Mouse (Mus musculus) embryonic facial prominence, embryonic 10.5 days (tissue): ENCODE data around the gene Il17rc. TPM values are rescaled to one million over a fixed set of nuclear protein-coding genes. Genes with fewer than 3 reads are reported as not detected.

Source experiments
- DNase-seq: peaks from one replicate; pipeline ENCODE4 v3.0.0-alpha.2; 2017; ENCODE audit warnings: low spot score
- H3K27ac ChIP-seq: fragments of 300-500 bp; sonication (generic); replicated peaks from 2 replicates; pipeline ENCODE4 v1.5.1; 2016; ENCODE audit warnings: mild to moderate bottlenecking
- H3K27me3 ChIP-seq: fragments of 300-500 bp; sonication (generic); replicated peaks from 2 replicates; pipeline ENCODE4 v1.6.1; 2016; ENCODE audit warnings: low read depth, mild to moderate bottlenecking; ENCODE audit not compliant: poor library complexity, severe bottlenecking
- H3K36me3 ChIP-seq: fragments of 300-500 bp; sonication (generic); replicated peaks from 2 replicates; pipeline ENCODE4 v1.6.1; 2016; ENCODE audit warnings: mild to moderate bottlenecking, moderate library complexity
- H3K4me1 ChIP-seq: fragments of 300-500 bp; sonication (generic); 2 replicates; pipeline ENCODE4 v1.6.1; 2016
- H3K4me3 ChIP-seq: fragments of 300-500 bp; sonication (generic); 2 replicates; pipeline ENCODE4 v1.5.1; 2016; ENCODE audit warnings: mild to moderate bottlenecking, moderate library complexity
- H3K9me3 ChIP-seq: fragments of 300-500 bp; sonication (generic); 2 replicates; pipeline ENCODE4 v1.6.1; 2016; ENCODE audit warnings: mild to moderate bottlenecking
- WGBS: fragments of 180-500 bp; shearing (Covaris S2); methylation state at CpG from one replicate; pipeline ENCODE4 v1.1.7; 2016; 5-methylcytosine and 5-hydroxymethylcytosine counted together
- polyA plus RNA-seq: library from polyadenylated mRNA; unstranded; fragments of >200 nt; fragmentation: Nextera tagmentation; extraction: Ambion mirVana; gene quantifications from 2 replicates; pipeline ENCODE4 v1.2.1, GENCODE M21; 2016

Il17rc gene
- polyA plus RNA-seq, 1 experiment from 2014 or later = 2.4 TPM

DNA sequence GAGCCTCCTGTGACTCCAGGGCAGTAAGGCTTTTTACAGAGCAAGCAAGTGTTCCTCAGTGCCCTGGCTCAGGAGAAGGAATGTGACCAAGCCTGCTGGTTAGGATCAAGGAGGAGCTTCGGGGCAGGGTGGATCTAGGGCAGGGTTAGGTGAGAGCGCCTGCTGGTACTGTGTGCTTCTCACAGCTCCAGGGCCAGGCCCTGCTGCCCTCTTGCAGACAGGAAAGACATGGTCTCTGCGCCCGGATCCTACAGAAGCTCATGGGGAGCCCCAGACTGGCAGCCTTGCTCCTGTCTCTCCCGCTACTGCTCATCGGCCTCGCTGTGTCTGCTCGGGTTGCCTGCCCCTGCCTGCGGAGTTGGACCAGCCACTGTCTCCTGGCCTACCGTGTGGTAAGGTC lies 12.6 kb upstream of the Il17rc start:
- DNase-seq = peak; percentile 38
- peaks cover 15% of the 10 kb centered on the region for H3K4me1 ChIP-seq
- no peak overlapping the region for H3K4me3 ChIP-seq
- no peaks in the 10 kb centered on the region for H3K9me3 ChIP-seq
- H3K27me3 ChIP-seq = no peaks in the 10 kb centered on the region
- 60% methylated on average over 10 of the region's 10 CpGs for WGBS
- no peaks in the 10 kb centered on the region for H3K36me3 ChIP-seq
- H3K27ac ChIP-seq = 0 out of 2 replicates have a peak overlapping the region, but pooled peaks have one; percentile 6

DNA sequence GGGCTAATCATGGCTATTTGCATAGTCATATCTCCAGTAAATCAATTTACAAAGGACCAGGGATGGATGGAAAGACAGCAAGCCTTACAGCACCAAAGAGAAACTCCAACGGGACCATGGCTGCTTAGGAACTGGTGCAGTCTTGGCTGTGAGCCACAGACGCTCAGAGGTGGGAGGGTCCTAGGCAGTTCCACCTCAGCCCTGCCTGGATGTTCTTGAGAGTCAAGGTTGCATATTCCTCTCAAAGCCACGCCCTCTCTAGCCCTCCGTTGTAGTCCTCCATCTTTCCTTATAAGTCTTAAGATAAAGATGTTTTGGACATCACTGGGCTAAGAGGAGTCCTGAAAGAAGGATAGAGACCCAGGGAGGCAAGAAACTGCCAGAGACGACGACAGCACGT lies 7.2 kb upstream of the Il17rc start:
- H3K27me3 ChIP-seq = peaks cover 14% of the 10 kb centered on the region
- 73% methylated on average over 7 of the region's 7 CpGs for WGBS
- no peak overlapping the region for H3K27ac ChIP-seq
- DNase-seq = no peak
- H3K4me3 ChIP-seq = no peak overlapping the region
- H3K9me3 ChIP-seq = no peaks in the 10 kb centered on the region
- no peaks in the 10 kb centered on the region for H3K36me3 ChIP-seq
- peaks cover 13% of the 10 kb centered on the region for H3K4me1 ChIP-seq

DNA sequence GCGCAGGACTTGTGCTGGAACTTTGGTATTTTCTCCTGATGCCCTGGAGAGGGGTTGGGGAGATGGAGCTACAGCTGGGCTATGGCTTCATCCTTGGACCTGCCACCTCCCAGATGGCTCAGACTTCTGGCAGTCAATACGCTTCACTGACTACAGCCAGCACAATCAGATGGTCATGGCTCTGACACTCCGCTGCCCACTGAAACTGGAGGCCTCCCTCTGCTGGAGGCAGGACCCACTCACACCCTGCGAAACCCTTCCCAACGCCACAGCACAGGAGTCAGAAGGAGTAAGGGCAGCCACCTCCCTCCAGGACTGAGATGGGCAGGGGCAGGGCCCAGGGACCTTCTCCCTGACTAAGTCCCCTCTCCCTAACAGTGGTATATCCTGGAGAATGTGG lies 5.6 kb upstream of the Il17rc start:
- H3K9me3 ChIP-seq = no peaks in the 10 kb centered on the region
- no peaks in the 10 kb centered on the region for H3K36me3 ChIP-seq
- no peak overlapping the region for H3K27ac ChIP-seq
- peaks cover 30% of the 10 kb centered on the region for H3K27me3 ChIP-seq
- H3K4me1 ChIP-seq = peaks cover 25% of the 10 kb centered on the region
- no peak overlapping the region for H3K4me3 ChIP-seq
- peak; percentile 29 for DNase-seq
- WGBS = 56% methylated on average over 5 of the region's 5 CpGs

DNA sequence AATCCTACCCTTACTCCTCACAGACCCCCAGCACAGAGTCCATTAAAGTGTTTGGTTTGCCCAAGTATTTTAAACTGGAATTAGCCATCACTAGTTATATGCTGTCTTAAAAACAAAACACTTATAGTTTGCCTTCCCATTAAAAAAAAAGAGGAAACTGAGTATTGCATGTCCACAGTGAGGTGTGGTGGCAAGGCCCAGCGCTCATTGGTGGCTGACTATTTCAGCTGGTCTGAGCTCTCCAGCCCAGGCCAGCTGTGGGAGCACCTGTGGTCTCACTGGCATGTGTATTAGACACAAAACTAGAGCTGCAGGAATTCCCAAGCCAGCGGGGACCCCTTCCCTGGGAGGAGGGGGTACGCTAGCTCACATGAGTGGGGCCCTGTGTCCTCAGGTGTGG lies 2.7 kb upstream of the Il17rc start:
- peaks cover 53% of the 10 kb centered on the region for H3K27me3 ChIP-seq
- no peaks in the 10 kb centered on the region for H3K9me3 ChIP-seq
- H3K4me3 ChIP-seq = peak overlapping the region; percentile 59
- peaks cover 38% of the 10 kb centered on the region for H3K4me1 ChIP-seq
- no peak for DNase-seq
- no peak overlapping the region for H3K27ac ChIP-seq
- no peaks in the 10 kb centered on the region for H3K36me3 ChIP-seq
- WGBS = 62% methylated on average over 3 of the region's 3 CpGs

DNA sequence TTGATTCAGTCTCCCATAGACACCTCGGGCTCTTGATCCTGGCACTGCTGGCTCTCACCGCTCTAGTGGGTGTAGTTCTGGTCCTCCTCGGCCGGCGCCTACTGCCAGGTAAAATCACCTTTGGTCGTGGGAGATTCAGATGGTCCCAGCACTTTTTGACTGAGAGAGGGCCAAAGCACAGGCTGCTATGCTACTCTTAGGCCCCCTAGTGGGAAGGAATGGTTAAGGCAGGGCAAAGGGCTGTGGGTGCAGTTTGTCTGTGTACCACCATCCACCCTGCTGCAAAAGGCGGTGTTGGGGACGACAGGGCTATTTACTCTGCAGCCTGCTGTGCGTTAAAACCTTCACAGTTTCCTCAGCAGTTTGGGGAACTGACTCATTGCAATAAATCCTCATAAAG lies 2.2 kb upstream of the Il17rc start:
- DNase-seq = peak; percentile 79
- Histone ChIP-seq H3K4me1 (peaks cover 38% of the 10 kb centered on the region), H3K36me3 (no peaks in the 10 kb centered on the region), H3K9me3 (no peaks in the 10 kb centered on the region), H3K4me3 (peak overlapping the region; percentile 59), H3K27ac (peak overlapping the region; percentile 57; the same call in 1 of the 2 replicates), H3K27me3 (peaks cover 53% of the 10 kb centered on the region)
- 7% methylated on average over 9 of the region's 9 CpGs for WGBS

DNA sequence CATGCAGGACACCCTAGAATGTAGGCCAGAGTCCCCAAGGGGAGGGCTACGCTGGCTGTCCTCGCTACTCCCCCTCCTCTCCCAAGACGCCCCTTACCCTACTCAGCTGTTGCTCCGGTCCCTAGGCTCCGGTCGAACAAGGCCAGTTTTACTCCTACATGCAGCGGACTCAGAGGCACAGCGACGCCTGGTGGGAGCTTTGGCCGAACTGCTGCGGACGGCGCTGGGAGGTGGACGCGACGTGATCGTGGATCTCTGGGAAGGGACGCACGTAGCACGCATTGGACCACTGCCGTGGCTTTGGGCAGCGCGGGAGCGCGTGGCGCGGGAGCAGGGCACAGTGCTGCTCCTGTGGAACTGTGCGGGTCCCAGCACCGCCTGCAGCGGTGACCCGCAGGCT lies 1.8 kb upstream of the Il17rc start:
- no peaks in the 10 kb centered on the region for H3K9me3 ChIP-seq
- DNase-seq = peak; percentile 84
- WGBS = 2% methylated on average over 31 of the region's 31 CpGs
- H3K36me3 ChIP-seq = no peaks in the 10 kb centered on the region
- H3K27ac ChIP-seq = peak overlapping the region; percentile 57; the same call in 1 of the 2 replicates
- H3K4me3 ChIP-seq = peak overlapping the region; percentile 59
- peaks cover 38% of the 10 kb centered on the region for H3K4me1 ChIP-seq
- peaks cover 53% of the 10 kb centered on the region for H3K27me3 ChIP-seq

DNA sequence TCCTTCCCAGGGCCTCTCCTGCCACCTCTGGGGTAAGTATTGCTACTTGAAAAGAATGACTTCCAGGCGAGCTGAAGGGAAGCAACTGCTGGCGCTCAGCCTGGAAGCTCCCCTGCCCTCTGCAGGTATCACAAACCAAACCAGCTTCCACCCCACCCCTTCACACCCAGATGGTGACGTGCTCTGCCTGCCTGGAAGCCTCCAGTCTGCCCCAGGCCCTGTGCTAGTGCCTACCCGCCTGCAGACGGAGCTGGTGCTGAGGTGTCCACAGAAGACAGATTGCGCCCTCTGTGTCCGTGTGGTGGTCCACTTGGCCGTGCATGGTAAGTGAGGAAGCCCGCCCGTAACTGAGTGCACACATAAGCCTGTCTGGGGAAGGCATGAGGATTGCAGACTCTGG lies 834 bp downstream of the Il17rc start:
- WGBS = 63% methylated on average over 10 of the region's 10 CpGs
- H3K36me3 ChIP-seq = no peaks in the 10 kb centered on the region
- no peaks in the 10 kb centered on the region for H3K9me3 ChIP-seq
- peaks cover 30% of the 10 kb centered on the region for H3K4me1 ChIP-seq
- H3K27me3 ChIP-seq = peaks cover 53% of the 10 kb centered on the region
- no peak overlapping the region for H3K4me3 ChIP-seq
- DNase-seq = no peak
- H3K27ac ChIP-seq = no peak overlapping the region

DNA sequence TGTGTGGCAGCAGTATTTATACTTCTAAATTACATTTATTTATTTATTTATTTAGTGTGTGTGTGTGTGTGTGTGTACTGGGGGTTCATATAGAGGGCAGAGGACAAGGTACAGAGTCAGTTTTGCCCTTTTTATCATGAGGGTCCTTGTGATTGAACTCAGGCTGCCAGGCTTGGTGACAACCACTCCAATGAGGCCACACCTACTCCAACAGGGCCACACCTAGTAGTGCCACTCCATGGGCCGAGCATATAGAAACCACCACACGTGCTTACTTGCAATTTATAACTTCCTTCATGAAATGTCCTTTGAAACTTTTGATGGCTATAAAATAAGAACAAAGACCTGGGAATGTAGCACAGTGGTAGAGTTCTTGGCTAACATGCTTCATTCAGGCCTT lies 2.0 kb downstream of the Il17rc start:
- no peak overlapping the region for H3K4me3 ChIP-seq
- no peak overlapping the region for H3K27ac ChIP-seq
- 87% methylated on average over 2 of the region's 2 CpGs for WGBS
- H3K36me3 ChIP-seq = no peaks in the 10 kb centered on the region
- H3K9me3 ChIP-seq = no peaks in the 10 kb centered on the region
- no peak for DNase-seq
- peaks cover 30% of the 10 kb centered on the region for H3K4me1 ChIP-seq
- H3K27me3 ChIP-seq = peaks cover 56% of the 10 kb centered on the region

DNA sequence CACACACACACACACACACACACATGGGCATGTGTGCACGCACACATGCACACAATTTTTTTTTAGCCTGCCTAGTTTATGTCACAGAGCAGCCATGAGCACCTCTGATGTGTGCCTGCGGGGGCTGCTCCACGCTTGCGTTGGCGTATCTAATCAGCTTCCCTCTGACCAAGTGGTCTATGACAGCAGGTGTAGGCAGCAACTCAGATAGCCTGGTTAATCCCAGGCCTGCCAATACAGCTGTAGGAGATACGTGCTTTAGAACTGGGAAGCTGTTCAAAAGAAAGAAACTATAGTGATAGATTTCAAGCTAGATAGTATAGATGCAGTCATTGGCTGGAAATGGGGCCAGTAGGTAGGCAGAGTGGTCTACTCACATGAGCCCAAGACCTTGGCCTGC lies 2.5 kb downstream of the Il17rc start:
- no peak overlapping the region for H3K27ac ChIP-seq
- no peaks in the 10 kb centered on the region for H3K9me3 ChIP-seq
- no peaks in the 10 kb centered on the region for H3K36me3 ChIP-seq
- H3K4me3 ChIP-seq = no peak overlapping the region
- WGBS = 93% methylated on average over 6 of the region's 6 CpGs
- H3K27me3 ChIP-seq = peaks cover 54% of the 10 kb centered on the region
- DNase-seq = no peak
- peaks cover 29% of the 10 kb centered on the region for H3K4me1 ChIP-seq

DNA sequence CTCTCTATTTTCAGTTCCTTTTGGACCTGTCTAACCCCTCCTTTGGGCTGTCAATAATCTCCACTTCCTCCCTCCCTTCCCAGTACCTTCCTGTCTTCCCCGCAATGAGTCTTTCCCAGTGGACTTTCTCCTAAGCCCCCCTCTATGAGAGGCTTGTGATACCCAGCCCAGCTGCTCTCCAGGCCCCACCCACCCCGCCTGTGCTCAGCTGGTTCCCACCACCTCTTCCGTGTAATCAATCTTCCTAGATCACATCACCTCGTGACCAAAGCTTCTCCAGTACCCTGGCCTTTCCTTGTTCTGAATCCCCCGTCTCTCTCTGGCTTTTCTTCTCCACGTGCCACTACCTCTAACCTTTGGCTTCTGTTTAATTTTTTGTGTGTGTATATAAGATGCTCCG lies 6.1 kb downstream of the Il17rc start:
- Histone ChIP-seq H3K27me3 (peaks cover 54% of the 10 kb centered on the region), H3K27ac (no peak overlapping the region), H3K4me1 (peaks cover 6% of the 10 kb centered on the region), H3K4me3 (no peak overlapping the region), H3K36me3 (no peaks in the 10 kb centered on the region), H3K9me3 (no peaks in the 10 kb centered on the region)
- DNase-seq = no peak
- WGBS = 59% methylated on average over 7 of the region's 7 CpGs

DNA sequence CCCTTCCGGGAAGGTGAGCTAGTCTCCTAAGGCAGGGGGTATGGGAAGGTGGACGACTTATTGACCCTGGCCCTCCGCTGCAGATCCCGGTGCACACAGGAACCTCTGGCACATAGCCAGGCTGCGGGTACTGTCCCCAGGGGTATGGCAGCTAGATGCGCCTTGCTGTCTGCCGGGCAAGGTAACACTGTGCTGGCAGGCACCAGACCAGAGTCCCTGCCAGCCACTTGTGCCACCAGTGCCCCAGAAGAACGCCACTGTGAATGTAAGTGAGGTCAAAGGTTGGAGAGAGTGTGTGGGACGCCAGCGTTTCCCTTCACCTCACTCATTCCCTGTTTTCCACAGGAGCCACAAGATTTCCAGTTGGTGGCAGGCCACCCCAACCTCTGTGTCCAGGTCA lies 7.7 kb downstream of the Il17rc start:
- Histone ChIP-seq H3K36me3 (no peaks in the 10 kb centered on the region), H3K27me3 (peaks cover 55% of the 10 kb centered on the region), H3K4me1 (peaks cover 18% of the 10 kb centered on the region), H3K9me3 (no peaks in the 10 kb centered on the region), H3K27ac (no peak overlapping the region), H3K4me3 (no peak overlapping the region)
- WGBS = 81% methylated on average over 10 of the region's 10 CpGs
- no peak for DNase-seq

DNA sequence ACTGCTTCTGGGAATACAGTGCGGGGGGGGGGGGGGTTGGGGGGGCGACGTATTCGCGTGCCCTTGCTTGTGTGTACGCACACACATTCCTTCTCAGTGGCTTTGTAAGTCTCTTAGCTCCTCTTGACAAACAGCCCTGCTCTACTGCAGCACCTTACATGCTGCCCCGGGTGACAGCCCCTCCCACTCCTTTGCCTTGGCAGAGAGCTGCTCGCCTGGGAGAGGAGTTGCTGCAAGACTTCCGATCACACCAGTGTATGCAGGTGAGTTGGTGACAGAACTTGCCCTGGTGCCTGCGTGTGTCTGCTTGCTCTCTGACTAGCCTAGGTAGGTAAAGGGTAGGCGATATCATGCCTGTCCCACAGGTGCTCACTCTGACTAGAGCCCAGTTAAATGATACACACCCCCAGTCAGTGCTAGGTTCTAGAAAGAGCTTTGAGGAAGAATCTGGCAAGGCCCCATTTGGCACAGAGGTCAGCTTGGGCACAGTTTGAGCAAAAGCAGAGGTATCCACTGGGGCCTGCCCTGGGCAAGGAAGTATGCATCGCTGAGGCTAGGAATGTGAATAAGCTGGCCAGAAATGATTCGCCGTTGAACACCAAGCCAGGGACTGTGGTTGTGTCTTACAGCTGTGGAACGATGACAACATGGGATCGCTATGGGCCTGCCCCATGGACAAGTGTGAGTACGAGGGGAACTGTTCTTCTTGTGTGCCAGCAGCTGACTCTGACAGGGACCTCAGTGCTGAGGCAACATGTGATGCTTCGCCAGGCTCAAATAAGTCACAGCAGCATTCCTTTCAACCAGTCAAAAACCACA lies 9.5 kb downstream of the Il17rc start:
- 69% methylated on average over 18 of the region's 18 CpGs for whole genome bisulfite sequencing
- Histone ChIP-seq H3K27ac (no peak overlapping the region), H3K36me3 (no peaks in the 10 kb centered on the region), H3K9me3 (no peaks in the 10 kb centered on the region), H3K4me1 (peaks cover 28% of the 10 kb centered on the region), H3K4me3 (no peak overlapping the region), H3K27me3 (peaks cover 50% of the 10 kb centered on the region)
- DNase-seq = no peak

DNA sequence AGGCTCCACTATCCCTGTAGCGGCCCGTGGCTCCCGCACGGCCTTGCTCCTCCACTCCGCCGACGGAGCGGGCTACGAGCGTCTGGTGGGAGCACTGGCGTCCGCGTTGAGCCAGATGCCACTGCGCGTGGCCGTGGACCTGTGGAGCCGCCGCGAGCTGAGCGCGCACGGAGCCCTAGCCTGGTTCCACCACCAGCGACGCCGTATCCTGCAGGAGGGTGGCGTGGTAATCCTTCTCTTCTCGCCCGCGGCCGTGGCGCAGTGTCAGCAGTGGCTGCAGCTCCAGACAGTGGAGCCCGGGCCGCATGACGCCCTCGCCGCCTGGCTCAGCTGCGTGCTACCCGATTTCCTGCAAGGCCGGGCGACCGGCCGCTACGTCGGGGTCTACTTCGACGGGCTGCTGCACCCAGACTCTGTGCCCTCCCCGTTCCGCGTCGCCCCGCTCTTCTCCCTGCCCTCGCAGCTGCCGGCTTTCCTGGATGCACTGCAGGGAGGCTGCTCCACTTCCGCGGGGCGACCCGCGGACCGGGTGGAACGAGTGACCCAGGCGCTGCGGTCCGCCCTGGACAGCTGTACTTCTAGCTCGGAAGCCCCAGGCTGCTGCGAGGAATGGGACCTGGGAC lies 11.4 kb downstream of the Il17rc start:
- Histone ChIP-seq H3K4me3 (peak overlapping the region; percentile 68), H3K4me1 (peaks cover 39% of the 10 kb centered on the region), H3K9me3 (no peaks in the 10 kb centered on the region), H3K27me3 (peaks cover 43% of the 10 kb centered on the region), H3K36me3 (no peaks in the 10 kb centered on the region; the same call in 1 of the 2 replicates), H3K27ac (peak overlapping the region; percentile 84)
- WGBS = 3% methylated on average over 65 of the region's 65 CpGs
- DNase-seq = peak; percentile 51
